Mouse (Mus musculus) thymus, adult 2 months (tissue): Measurements from ENCODE around the gene Fzd5.

Experiments used
- CTCF ChIP-seq: fragments of 200-500 bp; IDR thresholded peaks from 2 replicates; pipeline ENCODE4 v1.5.1; 2012; ENCODE audit warnings: mild to moderate bottlenecking, control low read depth, low read length, moderate library complexity, borderline replicate concordance; ENCODE audit not compliant: control insufficient read depth, poor library complexity, insufficient read depth; ENCODE audit errors: extremely low read depth
- POLR2A ChIP-seq: fragments of 200-500 bp; IDR thresholded peaks from 2 replicates; pipeline ENCODE4 v1.6.1; 2012; ENCODE audit warnings: mild to moderate bottlenecking, low read length, control low read depth, moderate library complexity; ENCODE audit not compliant: control insufficient read depth, poor library complexity, insufficient read depth; ENCODE audit errors: extremely low read depth

- TF ChIP-seq POLR2A (no peak), CTCF (no peak)
Measured at GRCm38 (mm10) chr1:64744616-64745015, 7.1 kb upstream of the Fzd5 start.
